Mouse (Mus musculus) adrenal gland, postnatal 10 days (tissue): ENCODE data around the gene Hsf5. TPM values are rescaled to one million over a fixed set of nuclear protein-coding genes. Genes with fewer than 3 reads are reported as not detected.

Experiments used
- DNase-seq: peaks from one replicate; pipeline ENCODE4 v3.0.0; 2021; ENCODE audit warnings: mixed read lengths
- total RNA-seq, 2 experiments: library from RNA; stranded (reverse); gene quantifications; 2 replicates each; pipeline ENCODE4 v1.2.3; 2021

Gene Hsf5
- total RNA-seq, 2 experiments from 2014 or later: 0.12 TPM

DNA sequence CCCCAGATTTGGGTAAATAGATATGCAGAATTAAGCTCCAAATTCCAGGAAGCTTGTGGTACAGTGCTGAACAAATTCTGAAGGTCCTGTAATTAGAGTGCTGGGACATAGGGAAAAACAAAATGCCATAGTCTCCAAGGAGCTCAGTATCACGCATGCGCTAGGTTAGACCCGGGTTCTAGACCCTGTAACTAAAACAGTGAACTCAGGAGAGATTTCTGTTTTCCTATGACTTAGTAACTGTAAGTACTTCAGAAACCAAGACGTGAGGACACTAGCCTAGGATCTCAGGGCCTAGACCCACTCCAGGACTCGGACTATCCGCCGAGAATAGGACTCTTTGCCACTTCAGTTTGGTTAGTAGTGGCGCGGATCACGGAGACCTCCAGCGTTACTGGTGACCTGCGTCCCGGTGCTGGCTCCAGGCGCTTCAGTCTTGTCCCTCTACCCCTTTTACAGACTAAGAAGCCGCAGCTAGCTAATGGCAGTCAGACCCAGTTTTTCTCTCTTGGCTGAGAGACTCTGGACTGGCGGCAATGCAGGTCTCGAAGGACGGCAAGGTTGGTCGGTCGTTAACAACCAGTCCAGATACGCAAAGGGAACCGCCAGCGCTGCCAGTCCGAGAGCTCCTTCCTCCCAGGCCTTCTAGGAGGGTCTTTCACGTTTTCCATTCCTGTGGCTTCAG is 26.0 kb upstream of the Hsf5 start:
- DNase-seq: peak; percentile 54

DNA sequence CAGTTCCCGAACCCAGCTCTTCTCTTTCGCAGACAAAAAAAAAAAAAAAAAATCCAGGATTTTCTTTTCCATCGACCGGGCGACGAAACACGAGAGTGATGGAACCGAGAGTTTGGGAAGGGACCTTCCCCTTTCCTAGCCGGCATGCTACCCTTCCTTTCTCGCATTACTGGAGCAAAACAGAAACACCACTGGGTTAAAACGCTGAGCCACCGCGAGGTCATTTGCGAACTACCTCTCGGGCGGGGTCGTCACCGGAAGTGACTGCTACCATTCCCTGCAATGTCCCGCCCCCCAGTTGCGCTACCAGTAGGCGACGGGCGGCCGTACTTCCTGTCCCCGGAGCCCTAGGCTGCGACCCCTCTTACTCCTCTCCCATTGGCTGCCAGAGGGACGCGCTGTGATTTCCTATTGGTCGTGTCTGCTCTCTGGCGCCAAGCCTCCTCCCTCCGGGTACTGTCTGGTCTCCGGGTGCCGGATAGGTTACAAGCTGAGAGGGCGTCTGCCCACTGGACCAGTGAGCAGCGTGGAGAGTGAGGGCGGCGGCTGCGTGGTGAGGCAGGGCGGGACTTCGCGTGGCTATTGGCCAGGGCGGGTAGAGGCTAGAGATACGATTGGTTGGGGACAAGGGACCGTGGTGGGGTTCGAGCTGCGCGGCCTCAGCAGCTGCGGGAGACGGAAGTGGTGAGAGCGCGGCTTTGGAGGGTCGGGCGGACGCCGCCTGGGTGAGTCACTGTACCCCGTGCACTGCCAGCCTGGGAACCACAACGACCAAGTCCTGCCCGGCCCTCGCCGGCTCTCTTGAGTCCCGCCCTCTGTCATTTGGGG is 25.2 kb upstream of the Hsf5 start, which contains the start of gene Mtmr4:
Gene Mtmr4, plus strand, starts transcription at position 637 of the 828 bp plus-strand sequence.
- peak; percentile 99 for DNase-seq

DNA sequence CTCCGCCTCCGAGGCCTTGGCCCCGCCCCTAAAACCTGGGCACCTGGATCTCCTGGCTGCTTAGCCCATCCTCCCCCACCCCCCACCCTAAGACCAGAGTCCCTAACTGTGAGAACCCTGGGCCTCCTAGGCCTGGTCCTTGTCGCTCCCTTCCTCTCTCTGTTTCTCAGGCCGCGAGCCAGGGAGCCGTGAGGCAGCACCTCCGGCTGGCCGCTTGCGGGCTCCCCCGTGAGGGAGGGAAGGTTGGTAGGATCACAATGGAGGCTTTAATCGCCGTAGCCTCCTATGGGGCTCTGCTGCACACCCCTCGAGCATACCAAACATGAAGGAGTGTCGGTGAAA is 24.6 kb upstream of the Hsf5 start:
- no peak for DNase-seq

DNA sequence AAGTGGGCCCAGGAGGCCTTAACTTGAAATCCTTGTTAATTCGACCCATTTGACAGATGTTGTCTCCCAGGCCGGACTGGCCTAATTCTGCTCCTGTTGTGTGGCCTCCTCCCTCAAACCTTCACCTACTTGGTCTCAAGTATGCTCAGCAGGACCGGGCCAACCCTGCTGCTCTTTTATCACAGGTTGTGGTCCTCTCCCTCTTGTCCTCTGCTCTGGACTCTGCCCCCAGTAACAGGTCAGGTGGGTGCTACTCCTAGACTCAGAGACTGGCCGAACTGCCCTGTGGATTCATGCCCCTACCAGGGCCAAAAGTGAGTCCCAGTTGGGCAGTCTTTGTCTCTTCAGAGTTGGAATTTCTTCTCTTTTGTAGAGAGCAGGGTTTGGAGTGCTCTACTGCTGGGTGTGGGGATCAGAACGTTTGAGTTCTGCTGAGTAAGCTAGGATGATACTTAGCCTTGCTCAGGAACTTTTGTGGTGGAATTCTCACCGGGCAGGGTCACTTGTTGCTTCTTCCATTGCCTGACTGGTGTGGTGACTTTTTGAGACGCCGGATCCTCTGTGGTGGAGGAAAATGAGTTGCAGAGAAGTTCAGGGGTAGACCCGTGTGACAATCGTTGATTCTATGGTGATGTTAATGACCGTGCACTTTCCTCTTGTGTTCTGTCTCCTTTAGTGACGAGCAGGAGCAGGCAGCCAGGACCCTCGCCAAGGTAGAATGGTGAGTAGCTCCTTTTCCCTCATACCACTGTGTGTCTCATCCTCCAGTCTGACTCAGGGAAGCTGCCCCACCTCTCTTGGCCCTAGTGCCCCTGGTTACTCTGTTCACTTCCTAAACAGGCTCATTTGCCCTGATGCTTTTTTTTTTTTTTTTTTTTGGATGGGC is 24.0 kb upstream of the Hsf5 start:
- no peak for DNase-seq

DNA sequence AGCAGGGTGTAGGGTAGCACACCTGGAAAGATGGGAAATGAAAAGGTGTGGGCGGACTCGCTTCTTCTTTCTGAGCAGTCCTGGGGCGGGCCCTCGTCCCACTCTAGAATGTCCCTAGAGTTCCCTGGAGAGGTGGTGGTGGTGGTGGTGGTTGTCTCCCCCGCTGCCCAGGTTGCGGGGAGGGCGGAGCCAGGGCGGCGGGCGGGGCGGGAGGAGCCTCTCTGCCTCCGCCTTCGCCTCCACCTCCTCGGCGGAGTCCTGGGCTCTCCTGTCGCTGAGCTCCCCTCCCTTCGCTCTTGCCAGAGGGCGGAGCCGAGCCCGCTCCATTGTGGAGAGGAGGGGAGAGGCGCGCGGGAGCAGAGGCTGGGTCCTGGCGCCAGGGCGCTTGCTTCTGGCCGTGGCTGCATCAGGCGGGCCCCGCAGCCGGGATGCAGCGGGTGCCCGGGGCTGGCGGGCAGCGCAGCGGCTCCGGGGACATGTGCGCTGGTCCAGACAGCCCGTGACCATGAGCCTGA is 21.6 kb upstream of the Hsf5 start:
- DNase-seq: peak; percentile 91

DNA sequence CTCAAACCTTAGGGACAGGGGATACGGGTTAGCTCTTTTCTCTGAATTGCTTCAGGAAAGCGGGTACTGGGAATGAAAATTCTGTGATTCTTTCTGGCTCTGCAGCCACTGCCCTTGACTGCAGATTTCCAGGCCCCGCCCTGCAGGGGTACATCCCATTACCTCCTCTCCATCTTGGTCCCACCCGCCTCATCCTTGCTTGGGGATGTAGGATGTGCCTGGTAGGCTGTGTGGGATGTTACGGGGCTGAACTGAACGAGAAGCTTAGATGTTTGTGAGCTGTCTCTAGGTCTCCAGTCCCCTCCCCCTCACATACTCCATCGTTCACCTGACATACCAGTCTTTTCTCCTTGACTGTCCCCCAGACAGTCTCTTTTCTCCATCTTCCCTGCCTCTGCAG is 21.0 kb upstream of the Hsf5 start:
- DNase-seq: no peak

DNA sequence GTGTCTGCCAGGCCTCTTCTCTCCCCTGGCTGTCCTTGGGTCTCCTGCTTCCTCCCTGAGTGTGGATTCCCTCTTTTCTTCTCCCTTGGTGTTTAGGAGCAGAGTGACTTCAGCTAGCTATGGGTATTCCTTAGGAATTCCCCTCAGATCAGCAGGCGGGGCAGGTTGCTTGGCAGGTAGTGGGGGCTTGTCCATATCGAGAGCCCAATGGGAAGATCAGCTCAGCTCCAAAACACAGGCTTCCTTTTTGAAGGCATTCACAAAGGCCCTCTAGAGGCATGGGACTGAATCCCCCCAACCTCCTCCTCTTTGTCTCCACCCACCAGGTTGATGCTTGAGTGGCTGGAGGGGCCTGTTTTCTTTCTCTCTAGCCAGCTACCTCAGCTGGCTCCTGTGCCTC is 20.5 kb upstream of the Hsf5 start:
- no peak for DNase-seq

DNA sequence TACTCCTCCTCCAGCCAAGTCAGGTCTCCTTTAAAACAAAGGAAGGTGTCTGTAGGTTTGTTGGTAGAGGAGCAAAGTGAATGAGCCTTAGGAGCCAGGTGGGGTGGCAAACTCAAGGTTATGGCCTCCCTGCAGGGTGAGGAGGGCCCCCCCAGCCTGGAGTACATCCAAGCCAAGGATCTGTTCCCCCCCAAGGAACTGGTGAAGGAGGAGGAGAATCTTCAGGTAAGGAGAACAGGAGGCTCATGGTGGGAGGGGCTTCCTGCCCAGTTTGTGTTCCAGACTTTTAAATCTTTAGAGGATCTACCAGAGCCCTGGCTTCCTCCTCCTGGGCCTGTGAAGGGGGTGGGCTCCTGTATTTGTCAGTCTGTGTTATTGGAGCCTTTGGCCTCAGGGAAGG is 19.9 kb upstream of the Hsf5 start:
- no peak for DNase-seq

DNA sequence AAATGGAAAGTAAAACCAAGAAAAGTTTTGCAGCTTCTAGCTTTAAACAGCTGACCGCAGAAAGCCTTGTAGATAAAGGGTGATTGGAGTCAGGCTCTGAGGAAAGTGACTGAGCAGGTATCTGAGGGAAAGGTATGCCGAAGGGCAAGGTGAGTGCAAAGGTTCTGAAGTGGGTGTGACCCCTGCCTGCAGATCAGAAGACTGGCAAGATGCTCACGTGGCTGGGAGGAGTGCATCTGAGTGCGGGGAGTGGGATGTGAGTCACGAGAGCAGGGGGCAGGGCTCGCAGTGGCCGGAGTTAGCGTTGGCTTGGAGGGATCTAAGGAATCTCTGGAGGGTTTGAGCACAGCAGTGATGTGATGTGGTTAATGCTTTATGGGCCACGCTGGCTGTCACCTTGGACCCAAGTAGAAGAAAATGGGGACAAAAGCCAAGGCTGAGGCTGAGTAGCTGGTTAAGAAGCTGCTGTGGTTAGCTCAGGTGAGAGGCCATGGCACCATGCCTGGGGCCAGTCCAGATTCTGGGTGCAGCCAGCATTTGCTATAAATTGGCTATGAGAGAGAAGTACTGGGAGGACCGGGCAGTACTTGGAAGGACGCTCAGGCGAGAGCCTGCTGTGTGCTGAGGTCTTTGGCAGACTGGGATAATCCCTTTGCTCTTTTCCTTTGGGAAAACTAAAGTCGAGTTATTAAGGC is 17.4 kb upstream of the Hsf5 start:
- DNase-seq: peak; percentile 64

DNA sequence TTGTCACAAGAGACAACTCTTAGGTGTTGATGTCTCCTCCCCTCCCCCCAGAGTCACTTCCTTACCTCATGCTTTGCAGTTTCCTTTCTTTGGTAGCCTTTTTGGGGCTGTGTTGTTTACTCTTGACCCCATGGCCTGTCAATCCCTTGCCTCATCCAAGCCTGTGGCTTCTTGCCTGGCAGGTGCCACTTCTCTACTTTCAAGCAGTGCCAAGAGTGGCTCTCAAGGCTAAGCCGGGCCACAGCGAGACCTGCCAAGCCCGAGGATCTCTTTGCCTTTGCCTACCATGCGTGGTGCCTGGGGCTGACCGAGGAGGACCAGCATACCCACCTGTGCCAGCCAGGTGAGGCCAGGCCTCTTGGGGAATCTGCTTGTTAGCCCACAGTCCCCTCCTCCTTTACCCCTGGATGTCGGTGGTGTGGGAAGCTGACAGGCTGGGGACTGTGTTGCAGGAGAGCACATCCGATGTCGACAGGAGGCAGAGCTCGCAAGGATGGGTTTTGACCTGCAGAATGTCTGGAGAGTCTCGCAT is 16.6 kb upstream of the Hsf5 start:
- DNase-seq: no peak

DNA sequence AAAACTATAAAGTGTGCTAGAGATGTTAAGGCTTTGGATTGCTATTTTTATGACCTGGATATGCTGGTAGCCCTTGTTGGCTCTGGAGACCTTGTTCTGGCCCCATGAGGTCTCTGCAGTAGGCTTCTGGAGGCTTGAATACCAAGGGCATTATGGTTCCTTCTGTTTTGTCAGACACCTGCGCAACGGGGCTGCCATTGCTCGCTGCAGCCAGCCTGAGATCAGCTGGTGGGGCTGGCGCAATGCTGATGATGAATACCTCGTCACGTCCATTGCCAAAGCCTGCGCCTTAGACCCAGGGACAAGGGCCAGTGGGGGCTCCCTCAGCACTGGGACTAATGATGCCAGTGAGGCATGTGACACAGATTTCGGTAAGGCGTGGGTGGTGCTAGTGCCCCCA is 14.7 kb upstream of the Hsf5 start:
- no peak for DNase-seq

DNA sequence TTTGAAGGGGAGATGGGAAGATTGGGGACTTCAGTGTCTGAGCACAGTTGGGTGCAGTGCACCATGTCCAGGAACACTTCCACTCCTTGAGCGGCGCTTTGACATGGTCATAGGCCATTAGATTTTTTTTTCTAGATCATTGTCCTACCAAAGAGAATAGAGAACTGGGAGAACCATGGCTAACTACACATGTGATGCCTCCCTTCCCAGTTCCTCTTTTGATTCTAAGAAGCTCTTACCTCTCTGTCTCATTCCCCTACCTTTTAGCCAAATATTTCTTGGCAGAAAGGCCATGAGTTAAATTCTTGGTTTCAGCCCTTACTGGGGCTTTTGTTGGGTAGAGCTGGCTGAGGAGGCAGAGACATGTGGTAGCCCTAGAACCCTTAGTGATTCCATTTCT is 13.4 kb upstream of the Hsf5 start:
- no peak for DNase-seq

DNA sequence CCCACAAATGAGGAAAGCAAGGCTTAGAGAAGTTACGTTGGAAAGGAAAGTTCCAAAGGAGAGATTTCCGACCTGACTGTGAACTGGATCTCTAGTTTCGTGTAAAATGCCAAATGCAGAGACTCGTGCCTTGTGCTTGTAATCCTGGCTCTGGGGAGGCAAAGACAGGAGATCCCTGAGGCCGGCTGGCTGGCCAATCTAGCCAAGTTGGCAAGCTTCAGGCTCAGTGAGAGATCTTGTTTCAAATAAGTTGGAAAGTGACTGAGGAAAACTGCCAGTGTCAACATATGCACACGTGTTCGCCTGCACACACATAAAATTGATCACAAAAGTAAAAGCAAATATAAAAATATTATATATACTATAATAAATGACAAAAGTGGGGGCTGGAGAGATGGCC is 7.7 kb upstream of the Hsf5 start:
- peak; percentile 58 for DNase-seq

DNA sequence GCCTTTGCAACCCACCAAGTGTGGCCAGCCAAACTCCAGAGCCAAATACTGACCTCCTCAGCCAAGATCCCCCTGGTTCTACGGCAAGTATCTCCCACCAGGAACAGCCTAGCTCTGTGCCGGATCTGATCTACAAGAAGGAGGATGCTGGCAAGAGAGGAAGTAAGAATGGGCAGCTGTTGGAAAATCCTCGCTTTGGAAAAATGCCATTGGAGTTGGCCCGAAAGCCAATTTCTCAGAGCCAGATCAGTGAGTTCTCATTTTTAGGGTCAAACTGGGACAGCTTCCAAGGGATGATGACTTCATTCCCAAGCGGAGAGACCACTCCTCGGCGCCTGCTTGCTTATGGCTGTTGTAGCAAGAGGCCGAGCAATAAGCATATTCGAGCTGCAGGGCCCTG is 5.4 kb upstream of the Hsf5 start:
- no peak for DNase-seq

DNA sequence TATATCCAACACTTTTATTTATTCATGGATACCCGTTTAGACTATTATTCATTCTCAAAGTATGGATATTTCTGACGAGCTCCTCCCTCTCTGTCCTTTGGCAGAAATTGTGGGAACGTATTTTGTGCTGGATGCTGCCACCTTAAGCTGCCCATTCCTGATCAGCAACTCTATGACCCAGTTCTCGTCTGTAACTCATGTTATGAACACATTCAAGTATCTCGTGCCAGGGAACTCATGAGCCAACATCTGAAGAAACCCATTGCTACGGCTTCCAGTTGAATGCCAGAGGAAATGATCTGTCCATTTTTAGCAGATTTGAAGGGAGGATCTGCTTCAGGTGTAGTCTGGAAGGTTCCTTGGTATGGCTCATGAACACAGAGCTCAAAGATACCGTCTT is 3.0 kb upstream of the Hsf5 start:
- DNase-seq: no peak

DNA sequence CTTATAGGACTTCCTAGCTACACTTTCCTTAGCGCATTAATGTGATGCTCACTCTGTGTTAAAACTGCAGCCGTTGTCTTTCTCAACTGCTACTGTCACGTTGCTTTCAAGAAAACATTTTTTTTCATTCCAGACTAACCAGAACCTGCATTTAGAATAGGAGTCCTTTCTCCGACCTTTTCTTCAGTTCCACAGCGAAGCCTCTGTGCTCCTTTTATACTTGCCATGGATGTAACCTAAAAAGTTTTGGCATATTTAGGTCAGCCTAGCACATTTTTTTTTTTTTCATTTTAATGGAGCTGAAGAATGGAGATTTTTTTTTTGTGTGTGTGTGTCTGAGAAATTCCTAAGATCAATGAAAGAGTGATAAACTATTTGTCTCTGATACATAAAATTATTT is 1.4 kb upstream of the Hsf5 start:
- DNase-seq: no peak

DNA sequence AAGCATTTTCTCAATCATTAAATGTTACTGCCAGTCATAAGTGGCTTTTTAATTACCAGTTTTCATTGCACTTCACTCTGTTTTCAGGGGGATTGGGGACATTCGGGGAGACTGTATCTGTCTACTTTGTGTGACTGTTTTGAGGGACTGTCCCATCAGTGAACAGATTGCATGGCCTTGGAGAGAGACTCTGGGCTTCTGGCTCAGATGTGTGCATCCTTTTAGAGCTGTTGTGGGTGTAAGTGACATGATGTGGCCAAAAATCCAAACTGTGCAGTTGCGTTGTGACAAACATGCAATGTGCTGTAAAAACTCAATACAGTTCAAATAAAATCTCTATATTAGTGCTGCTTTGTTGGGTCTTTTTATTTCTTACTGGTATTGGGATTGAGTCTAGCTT is 1.0 kb upstream of the Hsf5 start:
- no peak for DNase-seq

DNA sequence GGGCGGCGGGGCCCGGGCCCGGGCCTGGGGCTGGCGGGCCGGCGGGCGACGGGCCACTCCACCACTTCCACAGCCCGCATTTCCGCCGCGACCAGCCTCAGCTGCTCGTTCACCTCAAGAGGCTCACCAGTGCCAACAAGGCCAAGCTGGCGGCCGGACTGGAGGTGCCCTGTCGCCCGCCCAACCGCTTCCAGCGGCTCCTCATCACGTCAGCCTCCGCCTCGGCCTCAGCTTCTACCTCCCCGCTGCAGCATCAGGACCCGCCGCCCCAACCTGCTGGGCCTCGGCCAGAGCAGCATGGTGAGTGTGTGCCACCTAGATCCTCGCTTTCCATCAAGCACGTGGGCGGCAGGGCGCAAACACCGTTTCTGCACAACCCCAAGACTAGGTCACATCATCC is 642 bp downstream of the Hsf5 start:
- DNase-seq: no peak

DNA sequence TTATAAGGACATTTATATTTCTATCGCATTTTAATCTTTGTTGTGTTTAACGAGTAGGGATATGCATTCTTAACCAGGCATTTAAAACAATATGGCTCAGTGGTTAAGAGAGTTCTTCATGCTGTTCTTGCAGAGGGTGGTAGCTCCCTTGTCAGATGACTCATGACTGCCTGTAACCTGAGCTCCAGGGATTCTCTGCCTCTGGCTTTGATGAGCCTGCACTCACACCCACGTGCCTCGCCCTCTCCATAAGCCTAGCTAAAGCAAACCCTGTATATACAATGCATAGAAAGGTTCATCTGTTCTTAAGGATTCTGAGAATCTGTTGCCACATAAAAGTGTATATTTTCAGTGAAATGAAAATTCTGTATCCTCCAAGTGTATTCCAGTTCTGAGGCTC is 6.2 kb downstream of the Hsf5 start:
- no peak for DNase-seq

DNA sequence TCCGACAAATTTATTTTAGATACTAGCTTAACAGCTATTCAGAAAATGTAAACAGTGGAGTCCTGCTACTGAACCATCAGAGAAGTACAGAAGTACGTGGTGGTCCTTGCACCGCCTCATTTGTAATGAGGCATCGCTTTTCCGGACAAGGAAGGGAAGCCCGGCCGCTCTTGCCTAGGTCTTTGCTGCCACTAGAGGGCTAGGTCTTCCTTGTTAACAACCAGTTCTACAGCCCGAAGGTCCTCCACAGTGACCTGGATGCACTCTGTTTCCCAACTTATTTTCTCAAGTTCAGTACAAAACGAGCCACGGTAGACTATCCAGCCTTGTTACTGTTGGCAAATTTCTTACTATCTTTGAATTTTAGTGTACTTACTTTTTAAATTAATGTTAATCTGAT is 12.9 kb downstream of the Hsf5 start:
- DNase-seq: peak; percentile 63

DNA sequence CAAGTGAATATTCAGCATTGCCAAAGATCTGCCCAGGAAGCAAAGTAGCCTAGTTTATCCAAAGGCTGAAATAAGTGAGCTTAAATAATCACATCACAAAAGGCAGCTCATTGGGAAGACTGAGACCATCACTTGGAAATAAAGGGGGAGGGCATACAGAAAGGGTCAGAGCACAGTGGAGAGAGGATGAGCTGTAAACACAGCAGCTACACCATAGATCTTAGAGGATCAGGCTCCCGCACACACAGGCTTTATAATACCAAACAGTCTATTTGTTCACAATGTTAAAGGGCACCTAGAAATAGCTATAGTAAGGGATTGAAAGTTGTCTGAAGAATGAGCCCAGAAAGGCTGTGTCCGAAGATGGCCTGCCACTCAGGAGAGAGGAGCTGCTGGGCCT is 21.8 kb downstream of the Hsf5 start:
- DNase-seq: no peak

DNA sequence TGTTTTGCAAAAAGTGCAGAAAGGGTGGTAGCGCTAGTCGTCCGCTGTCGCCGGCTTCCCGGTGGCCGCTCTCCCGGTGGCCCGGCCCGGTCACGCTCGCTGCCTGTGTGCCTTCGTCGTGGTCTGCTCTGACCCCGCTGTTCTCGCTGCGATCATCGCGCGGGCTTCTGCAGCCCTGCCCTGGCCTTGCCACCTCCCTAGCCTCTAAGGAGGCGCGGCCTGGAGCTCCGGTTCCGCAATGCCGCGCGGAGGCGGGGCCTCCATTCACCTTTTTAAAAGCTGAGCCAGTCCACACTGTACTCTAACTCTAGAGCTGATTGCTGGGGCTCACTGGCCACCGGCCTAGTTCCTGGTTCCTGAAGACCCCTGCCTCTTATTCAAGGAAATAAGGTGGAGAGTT is 22.2 kb downstream of the Hsf5 start:
- DNase-seq: peak; percentile 83
